In genomic region chr9:120029880-120030279, GRCm38 (mm10) we compare ENCODE assay signal across 26 mouse cellular contexts. TPM values are rescaled to one million over a fixed set of nuclear protein-coding genes. Genes with fewer than 3 reads are reported as not detected.
DNase-seq lines count a peak whose midpoint lies in the region; ATAC-seq lines count a peak whose summit lies in the region.
"Had no signal": no experiment of that assay in that cellular context is flagged by ENCODE, and none has a peak within 500 bp of the region (broad histone marks: within the 10 kb centered on the region; RNA-seq: fewer than 3 reads in every experiment).

No protein-coding gene starts in this region.

- peak; percentile 74 for DNase-seq in CD4-positive helper T cell, adult 2 months (ENCODE audit: low read depth, low spot score)
- DNase-seq in ovary, adult 18-20 months (ENCODE audit: low spot score) = no peak
- no peak for DNase-seq in lung, postnatal 25 days (ENCODE audit: low spot score)
- no peak for DNase-seq in kidney, postnatal 36 days
- DNase-seq: adrenal gland, adult 2 months; adrenal gland, postnatal 10 days; adrenal gland, postnatal 25 days; B cell, adult 2 months; cerebellum, adult 11 months; cerebellum, adult 18-20 months; cerebellum, adult 8-10 months; cerebellum, adult 9-11 months; cerebellum, postnatal 14 days; cerebellum, postnatal 36 days; embryo, embryonic 11 days had no signal

- peak; percentile 60 for ATAC-seq in CD4-positive, CD25-positive, alpha-beta regulatory T cell, adult 4 months
- ATAC-seq in activated CD4-positive, CD25-positive, alpha-beta regulatory T cell, adult 4 months = peak; percentile 63
- peak; percentile 33 for ATAC-seq in inflammation-experienced regulatory T-cells, adult 6 months
- no peak for ATAC-seq in monocyte, adult 5-6 weeks (replicated peaks; ENCODE audit: insufficient number of reproducible peaks, low FRiP score, low TSS enrichment, poor library complexity, severe bottlenecking)
- ATAC-seq: forebrain, embryonic 14.5 days; forebrain, embryonic 16.5 days had no signal

RNA-seq across cellular contexts. Expression of gene Xirp1, which starts 6.5 kb away (rescaled TPM):
- not detected for polyA plus RNA-seq in CD4-positive, CD25-positive, alpha-beta regulatory T cell, adult 4 months (2017; shearing (Covaris generic))
- polyA plus RNA-seq in activated CD4-positive, CD25-positive, alpha-beta regulatory T cell, adult 4 months (2017; shearing (Covaris generic)) = not detected
- polyA plus RNA-seq in inflammation-experienced regulatory T-cells, adult 6 months (2017; shearing (Covaris generic)) = not detected
- total RNA-seq in monocyte, adult 5-6 weeks (2017) = 0.76 to 2.0 TPM (median 1.7 TPM) in 3 replicates
- total RNA-seq: common myeloid progenitor, adult 5-6 weeks; MEL had no signal
- polyA plus RNA-seq: brain, embryonic 14.5 days; erythroblast, embryonic 14.5 days; forebrain, embryonic 10.5 days; forebrain, embryonic 14.5 days; forebrain, embryonic 16.5 days had no signal

RNA-seq across cellular contexts. Expression of gene Cx3cr1, which starts 39.8 kb away (rescaled TPM):
- under 1 TPM in 1 of 2 experiments, not detected in 1; 0.15 TPM for polyA plus RNA-seq in CD4-positive, CD25-positive, alpha-beta regulatory T cell, adult 4 months (2017; shearing (Covaris generic))
- polyA plus RNA-seq in activated CD4-positive, CD25-positive, alpha-beta regulatory T cell, adult 4 months (2017; shearing (Covaris generic)) = under 1 TPM in 1 of 2 experiments, not detected in 1; 0.43 TPM
- polyA plus RNA-seq in inflammation-experienced regulatory T-cells, adult 6 months (2017; shearing (Covaris generic)) = 1 to 10 TPM in 1 of 3 experiments, under 1 TPM in 2; 0.29 to 1.2 (median 0.43) TPM
- 220 to 263 TPM (median 252 TPM) in 3 replicates for total RNA-seq in monocyte, adult 5-6 weeks (2017)
- total RNA-seq: MEL had no signal

RNA-seq across cellular contexts. Expression of gene Csrnp1, which starts 45.4 kb away (rescaled TPM):
- 10 to 100 TPM; 22.7 to 89.4 TPM for polyA plus RNA-seq in CD4-positive, CD25-positive, alpha-beta regulatory T cell, adult 4 months (2017; shearing (Covaris generic))
- polyA plus RNA-seq in activated CD4-positive, CD25-positive, alpha-beta regulatory T cell, adult 4 months (2017; shearing (Covaris generic)) = 10 to 100 TPM; 29.0 to 41.9 TPM
- 10 to 100 TPM; 21.7 to 47.3 (median 39.5) TPM for polyA plus RNA-seq in inflammation-experienced regulatory T-cells, adult 6 months (2017; shearing (Covaris generic))
- total RNA-seq in monocyte, adult 5-6 weeks (2017) = 46.8 to 67.3 TPM (median 52.6 TPM) in 3 replicates
